Mouse (Mus musculus) heart, embryonic 12.5 days (tissue): ENCODE data around the gene E430018J23Rik. TPM values are rescaled to one million over a fixed set of nuclear protein-coding genes. Genes with fewer than 3 reads are reported as not detected.
A peak's percentile ranks its signal among the peaks of the same experiment; 100 is the strongest.
"Not testable (repeated sequence)": the region's sequence is repeated elsewhere in the genome, so short reads cannot be mapped to it uniquely, and the experiment has no call there.

ENCODE experiments used
- ATAC-seq: fragments of 200-750 bp; cut with Nextera tagmentation; 2 replicates; pipeline ENCODE4 v1.8.0; 2017; ENCODE audit warnings: moderate TSS enrichment, moderate library complexity; ENCODE audit not compliant: insufficient number of reproducible peaks, low FRiP score
- H3K27ac ChIP-seq: fragments of 300-500 bp; sonication (generic); 2 replicates; pipeline ENCODE4 v1.5.1; 2016; ENCODE audit warnings: mild to moderate bottlenecking, moderate library complexity; ENCODE audit not compliant: poor library complexity, severe bottlenecking
- H3K27me3 ChIP-seq: fragments of 300-500 bp; sonication (generic); replicated peaks from 2 replicates; pipeline ENCODE4 v1.6.1; 2016; ENCODE audit warnings: mild to moderate bottlenecking, moderate library complexity
- H3K36me3 ChIP-seq: fragments of 300-500 bp; sonication (generic); 2 replicates; pipeline ENCODE4 v1.6.1; 2016; ENCODE audit warnings: mild to moderate bottlenecking, moderate library complexity
- H3K4me1 ChIP-seq: fragments of 300-500 bp; sonication (generic); replicated peaks from 2 replicates; pipeline ENCODE4 v1.6.1; 2016; ENCODE audit warnings: mild to moderate bottlenecking
- H3K4me2 ChIP-seq: fragments of 300-500 bp; sonication (generic); 2 replicates; pipeline ENCODE4 v1.6.1; 2016; ENCODE audit warnings: mild to moderate bottlenecking, moderate library complexity
- H3K4me3 ChIP-seq: fragments of 300-500 bp; sonication (generic); 2 replicates; pipeline ENCODE4 v1.5.1; 2016; ENCODE audit warnings: mild to moderate bottlenecking
- H3K9ac ChIP-seq: fragments of 300-500 bp; sonication (generic); 2 replicates; pipeline ENCODE4 v1.6.1; 2016; ENCODE audit warnings: mild to moderate bottlenecking, moderate library complexity
- H3K9me3 ChIP-seq: fragments of 300-500 bp; sonication (generic); replicated peaks from 2 replicates; pipeline ENCODE4 v1.6.1; 2016; ENCODE audit warnings: mild to moderate bottlenecking, moderate library complexity
- WGBS: fragments of 180-500 bp; shearing (Covaris S2); methylation state at CpG from one replicate; pipeline ENCODE4 v1.1.7; 2016; 5-methylcytosine and 5-hydroxymethylcytosine counted together
- polyA plus RNA-seq: library from polyadenylated mRNA; unstranded; fragments of >200 nt; fragmentation: Nextera tagmentation; extraction: Ambion mirVana; gene quantifications from 2 replicates; pipeline ENCODE4 v1.2.1, GENCODE M21; 2016

Gene E430018J23Rik
- polyA plus RNA-seq, 1 experiment from 2014 or later, result 4.5 TPM

DNA sequence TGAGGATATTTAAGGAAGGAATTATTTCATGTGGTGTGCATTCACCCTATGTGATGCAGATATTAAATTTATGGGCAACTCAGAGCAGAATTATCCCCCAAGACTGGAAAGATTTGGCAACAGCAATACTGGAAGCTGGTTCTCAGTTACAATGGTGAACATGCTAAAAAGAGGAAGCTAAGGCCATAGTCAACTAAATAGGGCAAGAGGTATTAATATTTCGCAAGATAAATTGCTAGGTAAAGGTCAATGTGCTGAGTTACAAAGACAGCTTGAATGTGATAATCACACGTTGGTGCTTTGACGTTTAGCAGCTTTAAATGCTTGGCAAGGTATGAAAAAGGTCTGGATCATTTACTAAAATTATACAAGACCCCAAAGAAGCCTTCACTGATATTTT lies 37.6 kb downstream of the E430018J23Rik start:
- Histone ChIP-seq H3K9me3 (no peaks in the 10 kb centered on the region), H3K36me3 (no peaks in the 10 kb centered on the region), H3K4me1 (no peaks in the 10 kb centered on the region), H3K9ac (no peak overlapping the region), H3K27me3 (peaks cover 17% of the 10 kb centered on the region), H3K4me3 (no peak overlapping the region), H3K27ac (no peak overlapping the region), H3K4me2 (no peak overlapping the region)
- WGBS, result 58% methylated on average over 3 of the region's 3 CpGs
- no peak for ATAC-seq

DNA sequence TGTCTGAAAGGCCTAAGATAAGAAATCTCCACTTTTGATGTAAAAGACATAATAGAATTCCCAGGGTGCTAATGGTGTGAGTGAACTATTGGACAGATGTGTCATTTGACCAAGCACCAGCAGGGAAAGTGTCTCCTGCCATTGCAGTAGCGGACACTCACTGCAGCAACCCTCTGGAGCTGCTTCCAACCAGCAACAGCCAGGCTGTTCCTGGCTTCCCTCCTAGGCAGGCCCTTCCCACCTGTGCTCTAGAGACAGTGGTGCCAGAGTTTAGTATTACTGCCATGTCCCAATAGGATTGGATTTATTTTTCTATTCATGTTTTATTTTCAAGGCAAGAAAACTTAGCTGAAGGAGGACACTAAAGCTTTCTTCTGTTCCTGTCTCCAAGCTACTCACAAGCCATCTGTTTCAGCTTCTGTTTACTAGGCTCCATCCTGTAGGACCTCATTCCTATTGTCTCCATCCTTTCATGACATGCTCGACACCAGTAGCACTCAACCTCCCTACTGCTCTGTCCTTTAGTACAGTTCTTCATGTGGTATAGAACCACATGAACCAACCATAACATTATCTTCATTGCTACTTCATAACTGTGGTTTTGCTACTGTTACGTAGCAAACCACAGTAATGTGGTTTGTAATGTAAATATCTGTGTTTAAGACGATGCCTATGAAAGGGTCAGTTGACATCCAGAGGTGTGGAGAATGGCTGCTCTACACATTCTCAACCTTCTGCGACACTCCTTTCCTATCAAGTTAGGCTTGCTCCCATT lies 42.0 kb downstream of the E430018J23Rik start:
- Histone ChIP-seq H3K27me3 (no peaks in the 10 kb centered on the region; the same call in 1 of the 2 replicates), H3K4me3 (no peak overlapping the region), H3K9ac (no peak overlapping the region), H3K9me3 (no peaks in the 10 kb centered on the region), H3K27ac (no peak overlapping the region), H3K4me2 (no peak overlapping the region), H3K36me3 (no peaks in the 10 kb centered on the region), H3K4me1 (peaks cover 6% of the 10 kb centered on the region)
- no peak for ATAC-seq
- WGBS, result 85% methylated on average over 5 of the region's 5 CpGs

- H3K4me1 ChIP-seq, result peaks cover 27% of the 10 kb centered on the region
- no peak for ATAC-seq
- peak overlapping the region; percentile 88 for H3K4me3 ChIP-seq
- H3K27me3 ChIP-seq, result no peaks in the 10 kb centered on the region
- H3K27ac ChIP-seq, result peak overlapping the region; percentile 96
- H3K9ac ChIP-seq, result peak overlapping the region; percentile 96
- no peaks in the 10 kb centered on the region for H3K9me3 ChIP-seq
- peaks cover 25% of the 10 kb centered on the region for H3K36me3 ChIP-seq
- 9% methylated on average over 8 of the region's 8 CpGs for WGBS
- H3K4me2 ChIP-seq, result peak overlapping the region; percentile 74
Measured at GRCm38 (mm10) chr7:127346676-127347075, 46.8 kb downstream of the E430018J23Rik start.

- peaks cover 33% of the 10 kb centered on the region for H3K36me3 ChIP-seq
- H3K27ac ChIP-seq, result peak within 1 kb of the TSS; percentile 96
- ATAC-seq, result peak; percentile 93
- H3K27me3 ChIP-seq, result no peaks in the 10 kb centered on the region
- peak within 1 kb of the TSS; percentile 96 for H3K9ac ChIP-seq
- H3K9me3 ChIP-seq, result no peaks in the 10 kb centered on the region
- peak within 1 kb of the TSS; percentile 88 for H3K4me3 ChIP-seq
- under 1% methylated on average over 73 of the region's 76 CpGs for WGBS
- H3K4me1 ChIP-seq, result peaks cover 27% of the 10 kb centered on the region
- H3K4me2 ChIP-seq, result peak within 1 kb of the TSS; percentile 74
Measured at GRCm38 (mm10) chr7:127345512-127346325, 47.7 kb downstream of the E430018J23Rik start, which contains the start of gene Zfp768. Gene Zfp768, minus strand, starts transcription at chr7:127345589.

DNA sequence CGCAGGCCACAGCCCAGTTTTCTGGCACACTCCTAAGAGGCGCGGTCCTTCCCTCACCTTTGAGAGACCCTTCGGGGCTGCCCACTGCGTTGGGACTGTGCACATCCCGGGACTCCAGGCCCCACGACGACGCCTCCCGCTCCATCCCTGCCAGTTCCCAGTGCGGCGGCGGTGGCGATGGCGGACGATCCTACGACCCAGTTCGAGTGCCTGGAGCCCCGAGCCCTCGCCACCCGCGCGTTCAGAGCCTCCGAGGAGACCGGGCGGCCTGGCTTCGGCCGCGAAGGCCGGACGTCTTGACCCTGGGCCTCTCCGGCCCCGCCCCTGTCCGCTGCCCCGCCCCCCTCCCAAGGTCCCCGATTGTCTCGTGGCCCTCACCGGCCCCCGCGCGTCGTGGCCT lies 48.3 kb downstream of the E430018J23Rik start:
- no peaks in the 10 kb centered on the region for H3K9me3 ChIP-seq
- peak overlapping the region; percentile 96 for H3K27ac ChIP-seq
- H3K9ac ChIP-seq, result peak overlapping the region; percentile 96
- peak overlapping the region; percentile 74 for H3K4me2 ChIP-seq
- H3K27me3 ChIP-seq, result no peaks in the 10 kb centered on the region
- peak overlapping the region; percentile 88 for H3K4me3 ChIP-seq
- peak; percentile 73 for ATAC-seq
- peaks cover 27% of the 10 kb centered on the region for H3K4me1 ChIP-seq
- H3K36me3 ChIP-seq, result peaks cover 33% of the 10 kb centered on the region
- under 1% methylated on average over 41 of the region's 42 CpGs for WGBS

- ATAC-seq, result no peak
- Histone ChIP-seq H3K27ac (no peak overlapping the region), H3K9me3 (no peaks in the 10 kb centered on the region), H3K4me1 (peaks cover 27% of the 10 kb centered on the region), H3K4me2 (peak overlapping the region; percentile 74), H3K36me3 (peaks cover 33% of the 10 kb centered on the region), H3K4me3 (peak overlapping the region; percentile 88), H3K9ac (peak overlapping the region; percentile 96), H3K27me3 (no peaks in the 10 kb centered on the region)
- WGBS, result 87% methylated on average over 8 of the region's 8 CpGs
Measured at GRCm38 (mm10) chr7:127344371-127344770, 49.1 kb downstream of the E430018J23Rik start.

DNA sequence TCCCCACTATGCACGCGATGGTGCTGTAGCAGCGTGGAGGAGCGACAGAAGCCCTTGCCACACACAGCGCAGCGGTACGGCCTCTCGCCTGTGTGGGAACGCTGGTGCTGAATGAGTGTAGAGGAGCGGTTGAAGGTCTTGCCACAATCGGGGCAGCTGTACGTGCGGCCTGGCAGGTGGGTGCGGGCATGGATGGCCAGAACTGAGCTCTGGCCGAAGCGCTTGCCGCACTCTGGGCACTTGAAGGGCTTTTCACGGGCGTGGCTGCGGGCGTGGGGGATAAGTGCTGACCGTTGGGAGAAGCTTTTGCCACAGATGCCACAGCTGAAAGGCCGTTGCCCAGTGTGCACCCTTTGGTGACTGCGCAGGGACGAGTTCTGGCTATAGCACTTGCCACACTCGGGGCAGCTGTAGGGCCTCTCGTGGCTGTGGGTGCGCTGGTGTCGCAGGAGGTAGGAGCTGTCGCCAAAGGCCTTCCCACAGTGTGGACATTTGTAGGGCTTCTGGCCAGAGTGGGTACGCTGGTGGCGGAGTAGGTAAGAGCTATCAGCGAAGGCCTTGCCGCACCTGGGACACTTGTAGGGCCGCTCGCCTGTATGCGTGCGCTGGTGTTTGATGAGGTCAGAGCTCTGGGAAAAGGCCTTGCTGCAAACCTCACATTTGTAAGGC lies 49.9 kb downstream of the E430018J23Rik start:
- ATAC-seq, result no peak
- Histone ChIP-seq H3K4me1 (peaks cover 27% of the 10 kb centered on the region), H3K27me3 (no peaks in the 10 kb centered on the region), H3K27ac (no peak overlapping the region), H3K36me3 (peaks cover 33% of the 10 kb centered on the region), H3K4me2 (no peak overlapping the region), H3K4me3 (no peak overlapping the region), H3K9ac (0 out of 2 replicates have a peak overlapping the region, but pooled peaks have one; percentile 4), H3K9me3 (no peaks in the 10 kb centered on the region)
- WGBS, result 90% methylated on average over 38 of the region's 38 CpGs

- WGBS, result 88% methylated on average over 7 of the region's 7 CpGs
- Histone ChIP-seq H3K4me1 (peaks cover 32% of the 10 kb centered on the region), H3K4me3 (no peak overlapping the region), H3K9me3 (no peaks in the 10 kb centered on the region), H3K36me3 (peaks cover 33% of the 10 kb centered on the region), H3K27me3 (no peaks in the 10 kb centered on the region), H3K9ac (0 out of 2 replicates have a peak overlapping the region, but pooled peaks have one; percentile 4), H3K4me2 (0 out of 2 replicates have a peak overlapping the region, but pooled peaks have one; percentile 2), H3K27ac (no peak overlapping the region)
- no peak for ATAC-seq
Measured at GRCm38 (mm10) chr7:127342888-127343287, 50.5 kb downstream of the E430018J23Rik start.

- Histone ChIP-seq H3K4me3 (no peak overlapping the region), H3K27me3 (no peaks in the 10 kb centered on the region), H3K9me3 (no peaks in the 10 kb centered on the region), H3K36me3 (peaks cover 33% of the 10 kb centered on the region), H3K9ac (no peak overlapping the region), H3K4me2 (no peak overlapping the region), H3K4me1 (peaks cover 32% of the 10 kb centered on the region), H3K27ac (no peak overlapping the region)
- WGBS, result 59% methylated on average over 4 of the region's 4 CpGs
- no peak for ATAC-seq
Measured at GRCm38 (mm10) chr7:127342332-127342731, 51.1 kb downstream of the E430018J23Rik start.

DNA sequence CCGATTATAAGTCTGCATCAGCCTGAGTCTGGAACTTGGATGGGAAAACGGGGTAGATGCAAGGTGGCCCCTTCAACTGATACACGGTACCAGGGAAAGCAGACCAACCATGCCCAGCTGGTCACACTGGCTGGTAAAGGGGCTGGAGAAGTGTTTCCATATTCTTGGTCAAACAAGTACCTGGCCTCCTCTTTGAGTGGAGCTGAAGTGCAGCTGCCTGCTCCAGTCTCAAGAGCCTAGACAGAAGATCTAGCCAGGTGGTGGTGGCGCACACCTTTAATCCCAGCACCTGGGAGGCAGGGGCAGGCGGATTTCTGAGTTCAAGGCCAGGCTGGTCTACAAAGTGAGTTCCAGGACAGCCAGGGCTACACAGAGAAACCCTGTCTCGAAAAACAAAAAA lies 51.6 kb downstream of the E430018J23Rik start:
- not testable (repeated sequence) for H3K4me3 ChIP-seq, H3K9me3 ChIP-seq, H3K27me3 ChIP-seq, H3K27ac ChIP-seq, H3K4me2 ChIP-seq, H3K9ac ChIP-seq, ATAC-seq
- WGBS, result 91% methylated on average over 5 of the region's 6 CpGs
- Histone ChIP-seq H3K36me3 (peaks cover 33% of the 10 kb centered on the region), H3K4me1 (peaks cover 29% of the 10 kb centered on the region)

GRCm38 (mm10) chr7:127341356-127341755 lies 52.1 kb downstream of the E430018J23Rik start:
- no peak overlapping the region for H3K4me2 ChIP-seq
- no peak overlapping the region for H3K27ac ChIP-seq
- ATAC-seq, result no peak
- H3K4me1 ChIP-seq, result peaks cover 26% of the 10 kb centered on the region
- H3K9me3 ChIP-seq, result no peaks in the 10 kb centered on the region
- no peaks in the 10 kb centered on the region for H3K27me3 ChIP-seq
- H3K4me3 ChIP-seq, result no peak overlapping the region
- 94% methylated on average over 8 of the region's 8 CpGs for WGBS
- peaks cover 33% of the 10 kb centered on the region for H3K36me3 ChIP-seq
- H3K9ac ChIP-seq, result no peak overlapping the region
